Mouse (Mus musculus) liver, embryonic 11.5 days (tissue): Measurements from ENCODE around the gene Ppp1r12b. TPM values are rescaled to one million over a fixed set of nuclear protein-coding genes. Genes with fewer than 3 reads are reported as not detected.

Experiments
- ATAC-seq: fragments of 200-750 bp; cut with Nextera tagmentation; replicated peaks from 2 replicates; pipeline ENCODE4 v1.8.0; 2017; ENCODE audit warnings: moderate number of reproducible peaks, mild to moderate bottlenecking, moderate TSS enrichment, moderate library complexity; ENCODE audit not compliant: low FRiP score
- DNase-seq: peaks from one replicate; pipeline ENCODE4 v3.0.0-alpha.2; 2017; ENCODE audit warnings: low spot score
- H3K27ac ChIP-seq: fragments of 300-500 bp; sonication (generic); 2 replicates; pipeline ENCODE4 v1.5.1; 2014; ENCODE audit warnings: mild to moderate bottlenecking, low read depth, low read length, control low read depth
- H3K27me3 ChIP-seq: fragments of 300-500 bp; sonication (generic); replicated peaks from 2 replicates; pipeline ENCODE4 v1.6.1; 2014; ENCODE audit warnings: low read length, mixed read lengths; ENCODE audit not compliant: control insufficient read depth, insufficient read depth
- H3K36me3 ChIP-seq: fragments of 300-500 bp; sonication (generic); 2 replicates; pipeline ENCODE4 v1.6.1; 2014; ENCODE audit warnings: mild to moderate bottlenecking, low read length, moderate library complexity, mixed read lengths; ENCODE audit not compliant: control insufficient read depth, insufficient read depth
- H3K4me1 ChIP-seq: fragments of 300-500 bp; sonication (generic); replicated peaks from 2 replicates; pipeline ENCODE4 v1.6.1; 2014; ENCODE audit warnings: low read length, mixed read lengths; ENCODE audit not compliant: control insufficient read depth, insufficient read depth
- H3K4me2 ChIP-seq: fragments of 300-500 bp; sonication (generic); 2 replicates; pipeline ENCODE4 v1.6.1; 2014; ENCODE audit warnings: mild to moderate bottlenecking, control low read depth, moderate library complexity
- H3K4me3 ChIP-seq: fragments of 300-500 bp; sonication (generic); 2 replicates; pipeline ENCODE4 v1.5.1; 2014; ENCODE audit warnings: low read depth, low read length, control low read depth
- H3K9ac ChIP-seq: fragments of 300-500 bp; sonication (generic); 2 replicates; pipeline ENCODE4 v1.6.1; 2014; ENCODE audit warnings: low read depth, low read length, control low read depth
- H3K9me3 ChIP-seq: fragments of 300-500 bp; sonication (generic); 2 replicates; pipeline ENCODE4 v1.6.1; 2016; ENCODE audit warnings: low read length, inconsistent platforms, mixed read lengths; ENCODE audit not compliant: control insufficient read depth
- WGBS: fragments of 180-500 bp; shearing (Covaris S2); extraction: QIAGEN DNeasy Blood & Tissue Kit; methylation state at CpG from one replicate; pipeline ENCODE4 v1.1.7; 2014; 5-methylcytosine and 5-hydroxymethylcytosine counted together
- polyA plus RNA-seq: library from polyadenylated mRNA; unstranded; fragments of >200 nt; fragmentation: Nextera tagmentation; extraction: Ambion mirVana; gene quantifications from 2 replicates; pipeline ENCODE4 v1.2.1, GENCODE M21; 2014

Ppp1r12b gene
- 3.2 and 4.4 TPM in 2 replicates for polyA plus RNA-seq

DNA sequence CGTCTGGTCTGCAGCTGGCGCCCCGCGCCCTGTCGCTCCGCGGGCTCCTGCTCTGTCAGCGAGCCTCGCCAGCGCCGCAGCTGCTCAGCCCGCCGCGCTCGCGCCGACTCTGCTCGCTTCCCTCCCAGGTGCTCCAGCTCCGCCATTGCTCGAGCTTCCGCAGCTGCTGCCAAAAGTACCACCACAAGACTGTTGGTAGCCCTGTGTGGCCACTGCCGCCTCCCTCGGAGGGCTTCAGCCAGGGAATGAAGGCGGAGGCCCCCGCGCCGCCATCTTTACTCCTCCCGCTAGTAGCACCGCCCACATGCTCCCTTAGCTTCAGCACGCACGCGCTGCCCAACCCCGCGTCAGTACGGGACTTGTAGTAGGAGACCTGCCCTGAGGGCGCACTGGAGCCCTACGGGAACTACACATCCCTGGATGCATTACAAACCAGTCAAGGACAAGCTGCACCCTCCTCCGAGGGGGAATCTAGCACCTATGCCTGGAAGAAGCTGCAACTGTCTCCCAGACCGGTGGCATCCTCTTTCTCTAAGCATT, at the start of gene Ppp1r12b:
Gene Ppp1r12b (minus strand): TSS at position 306 of the 540 bp plus-strand sequence.
- peak; percentile 89 for DNase-seq
- under 1% methylated on average over 39 of the region's 39 CpGs for WGBS
- Histone ChIP-seq H3K36me3 (no peaks in the 10 kb centered on the region), H3K27me3 (no peaks in the 10 kb centered on the region), H3K4me3 (peak within 1 kb of the TSS; percentile 86), H3K4me2 (peak within 1 kb of the TSS; percentile 87), H3K4me1 (no peaks in the 10 kb centered on the region), H3K27ac (peak within 1 kb of the TSS; percentile 81), H3K9ac (peak within 1 kb of the TSS; percentile 89), H3K9me3 (no peaks in the 10 kb centered on the region)
- ATAC-seq: peak; percentile 99

- no peak overlapping the region for H3K4me2 ChIP-seq
- no peak overlapping the region for H3K4me3 ChIP-seq
- DNase-seq (no peak), ATAC-seq (no peak)
- H3K27me3 ChIP-seq: no peaks in the 10 kb centered on the region
- H3K36me3 ChIP-seq: no peaks in the 10 kb centered on the region
- WGBS: 68% methylated on average over 4 of the region's 4 CpGs
- no peaks in the 10 kb centered on the region for H3K9me3 ChIP-seq
- no peak overlapping the region for H3K27ac ChIP-seq
- H3K4me1 ChIP-seq: no peaks in the 10 kb centered on the region
- H3K9ac ChIP-seq: no peak overlapping the region
These were observed 47.6 kb upstream of the Ppp1r12b start for GRCm38 (mm10) chr1:135003346-135003745.

DNA sequence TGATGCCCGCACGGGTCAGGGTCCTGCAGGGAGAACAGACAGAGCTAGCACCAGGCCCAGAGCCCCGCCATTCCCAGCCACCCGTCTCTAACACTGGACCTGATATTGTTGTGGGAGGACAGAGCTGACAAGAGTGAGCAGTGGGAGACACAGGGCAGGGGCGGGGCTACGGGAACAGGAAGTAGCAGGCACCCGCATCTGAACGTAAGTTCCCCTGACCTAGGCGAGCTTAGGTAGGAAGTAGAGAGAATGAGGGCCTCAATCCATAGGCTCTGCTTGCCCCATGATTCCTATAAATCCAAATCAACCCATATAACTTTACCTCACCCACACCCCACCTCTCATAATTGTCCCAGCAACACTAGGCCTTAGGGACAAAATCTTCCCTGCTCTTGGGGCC, 44.8 kb upstream of the Ppp1r12b start:
- Histone ChIP-seq H3K9me3 (no peaks in the 10 kb centered on the region), H3K9ac (no peak overlapping the region), H3K27me3 (0 out of 2 replicates have a peak, but pooled peaks cover under 1% of the 10 kb centered on the region), H3K4me3 (no peak overlapping the region), H3K36me3 (no peaks in the 10 kb centered on the region), H3K4me2 (no peak overlapping the region), H3K27ac (no peak overlapping the region), H3K4me1 (no peaks in the 10 kb centered on the region)
- 74% methylated on average over 9 of the region's 9 CpGs for WGBS
- ATAC-seq (no peak), DNase-seq (no peak)

DNA sequence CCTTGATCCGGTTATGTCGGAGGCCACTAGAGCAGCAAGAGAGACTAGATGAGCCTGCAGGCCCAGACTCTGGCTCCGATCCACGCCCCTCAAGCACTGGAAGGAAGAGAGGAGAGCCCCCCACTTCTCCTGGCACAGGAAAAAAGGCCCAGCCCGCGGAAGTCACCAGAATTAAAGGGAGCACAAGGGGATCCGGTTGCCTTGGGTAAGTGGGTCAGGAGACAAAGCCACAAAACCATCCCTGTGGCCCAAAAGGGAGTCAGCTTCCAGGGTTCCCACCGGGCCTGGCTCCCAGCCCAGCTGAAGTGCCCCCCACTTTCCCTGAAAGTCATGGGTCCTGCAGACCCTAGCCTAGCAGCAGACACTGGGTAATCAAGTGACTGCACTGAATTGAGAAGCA, 42.5 kb upstream of the Ppp1r12b start:
- Histone ChIP-seq H3K4me1 (no peaks in the 10 kb centered on the region), H3K27ac (no peak overlapping the region), H3K9me3 (no peaks in the 10 kb centered on the region), H3K27me3 (0 out of 2 replicates have a peak, but pooled peaks cover 2% of the 10 kb centered on the region), H3K4me2 (no peak overlapping the region), H3K36me3 (no peaks in the 10 kb centered on the region), H3K9ac (no peak overlapping the region), H3K4me3 (no peak overlapping the region)
- DNase-seq: no peak
- ATAC-seq: no peak
- 75% methylated on average over 8 of the region's 8 CpGs for WGBS

DNA sequence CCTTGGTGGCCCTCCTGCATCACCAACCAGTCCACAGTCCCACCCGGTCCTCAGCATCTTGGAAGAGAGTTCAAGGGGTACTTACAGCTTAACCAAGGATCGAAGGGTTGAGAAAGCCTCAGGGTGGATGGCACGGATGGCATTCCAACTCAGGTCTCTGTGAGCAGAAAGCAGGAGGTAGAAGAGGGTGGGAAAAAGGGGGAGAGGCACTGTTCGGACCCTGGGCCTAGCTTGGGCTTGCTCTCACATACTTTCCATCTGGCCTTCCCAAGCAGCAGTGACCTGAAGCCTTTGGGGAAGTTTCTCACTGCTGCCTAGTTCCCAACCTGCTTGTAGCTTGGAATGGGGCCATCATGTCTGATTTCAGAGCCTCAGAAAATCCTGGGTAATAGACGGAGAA, 41.8 kb upstream of the Ppp1r12b start:
- Histone ChIP-seq H3K4me2 (no peak overlapping the region), H3K4me1 (no peaks in the 10 kb centered on the region), H3K4me3 (no peak overlapping the region), H3K27me3 (peaks cover 2% of the 10 kb centered on the region; the same call in 1 of the 2 replicates), H3K9ac (no peak overlapping the region), H3K36me3 (no peaks in the 10 kb centered on the region), H3K9me3 (no peaks in the 10 kb centered on the region), H3K27ac (no peak overlapping the region)
- DNase-seq (no peak), ATAC-seq (no peak)
- WGBS: 68% methylated on average over 5 of the region's 5 CpGs

- 79% methylated on average over 7 of the region's 7 CpGs for WGBS
- Histone ChIP-seq H3K4me2 (no peak overlapping the region), H3K4me1 (no peaks in the 10 kb centered on the region), H3K9me3 (no peaks in the 10 kb centered on the region), H3K4me3 (no peak overlapping the region), H3K36me3 (no peaks in the 10 kb centered on the region), H3K27ac (no peak overlapping the region), H3K27me3 (peaks cover 2% of the 10 kb centered on the region; the same call in 1 of the 2 replicates), H3K9ac (no peak overlapping the region)
- ATAC-seq: no peak
- no peak for DNase-seq
These were observed 40.7 kb upstream of the Ppp1r12b start for GRCm38 (mm10) chr1:134996471-134996870.

GRCm38 (mm10) chr1:134995954-134996353, 40.2 kb upstream of the Ppp1r12b start:
- H3K27ac ChIP-seq: no peak overlapping the region
- no peak overlapping the region for H3K9ac ChIP-seq
- no peaks in the 10 kb centered on the region for H3K4me1 ChIP-seq
- 6% methylated on average over 1 of the region's 1 CpGs for WGBS
- DNase-seq (no peak), ATAC-seq (no peak)
- no peak overlapping the region for H3K4me2 ChIP-seq
- H3K4me3 ChIP-seq: no peak overlapping the region
- H3K27me3 ChIP-seq: peaks cover 2% of the 10 kb centered on the region; the same call in 1 of the 2 replicates
- H3K36me3 ChIP-seq: no peaks in the 10 kb centered on the region
- no peaks in the 10 kb centered on the region for H3K9me3 ChIP-seq

GRCm38 (mm10) chr1:134995437-134995836, 39.7 kb upstream of the Ppp1r12b start:
- WGBS: 64% methylated on average over 4 of the region's 4 CpGs
- Histone ChIP-seq H3K4me1 (no peaks in the 10 kb centered on the region), H3K36me3 (no peaks in the 10 kb centered on the region), H3K4me3 (no peak overlapping the region), H3K9ac (no peak overlapping the region), H3K27ac (no peak overlapping the region), H3K27me3 (peaks cover 2% of the 10 kb centered on the region; the same call in 1 of the 2 replicates), H3K4me2 (no peak overlapping the region), H3K9me3 (no peaks in the 10 kb centered on the region)
- ATAC-seq: no peak
- no peak for DNase-seq

GRCm38 (mm10) chr1:134994739-134995138, 39.0 kb upstream of the Ppp1r12b start:
- Histone ChIP-seq H3K4me3 (no peak overlapping the region), H3K4me2 (no peak overlapping the region), H3K36me3 (no peaks in the 10 kb centered on the region), H3K27ac (no peak overlapping the region), H3K27me3 (peaks cover 2% of the 10 kb centered on the region; the same call in 1 of the 2 replicates), H3K4me1 (no peaks in the 10 kb centered on the region), H3K9ac (no peak overlapping the region), H3K9me3 (no peaks in the 10 kb centered on the region)
- no peak for ATAC-seq
- WGBS: 68% methylated on average over 3 of the region's 3 CpGs
- DNase-seq: no peak
